Mouse (Mus musculus): Measurements from ENCODE around the gene Il18r1. TPM values are rescaled to one million over a fixed set of nuclear protein-coding genes. Genes with fewer than 3 reads are reported as not detected.

The Il18r1 gene
- polyA plus RNA-seq, 1 experiment from 2014 or later = not detected

GRCm38 (mm10) chr1:40444800-40445199 lies 20.6 kb upstream of the Il18r1 start:
- H3K4me3 ChIP-seq = no peak overlapping the region
- H3K27ac ChIP-seq (replicated peaks) = no peak overlapping the region
- no peaks in the 10 kb centered on the region for H3K27me3 ChIP-seq (replicated peaks; ENCODE audit: low read depth, poor library complexity, severe bottlenecking)
- no peak for DNase-seq (ENCODE audit: low spot score)
- no peaks in the 10 kb centered on the region for H3K4me1 ChIP-seq
- WGBS = 95% methylated on average over 3 of the region's 3 CpGs
- no peaks in the 10 kb centered on the region for H3K36me3 ChIP-seq (replicated peaks)
- no peaks in the 10 kb centered on the region for H3K9me3 ChIP-seq

GRCm38 (mm10) chr1:40467306-40467705 lies 2.0 kb downstream of the Il18r1 start:
- DNase-seq (ENCODE audit: low spot score) = no peak
- no peaks in the 10 kb centered on the region for H3K4me1 ChIP-seq
- H3K4me3 ChIP-seq = no peak overlapping the region
- 91% methylated on average over 4 of the region's 4 CpGs for WGBS
- H3K27ac ChIP-seq (replicated peaks) = no peak overlapping the region
- H3K27me3 ChIP-seq (replicated peaks; ENCODE audit: low read depth, poor library complexity, severe bottlenecking) = no peaks in the 10 kb centered on the region
- no peaks in the 10 kb centered on the region for H3K9me3 ChIP-seq
- H3K36me3 ChIP-seq (replicated peaks) = no peaks in the 10 kb centered on the region

DNA sequence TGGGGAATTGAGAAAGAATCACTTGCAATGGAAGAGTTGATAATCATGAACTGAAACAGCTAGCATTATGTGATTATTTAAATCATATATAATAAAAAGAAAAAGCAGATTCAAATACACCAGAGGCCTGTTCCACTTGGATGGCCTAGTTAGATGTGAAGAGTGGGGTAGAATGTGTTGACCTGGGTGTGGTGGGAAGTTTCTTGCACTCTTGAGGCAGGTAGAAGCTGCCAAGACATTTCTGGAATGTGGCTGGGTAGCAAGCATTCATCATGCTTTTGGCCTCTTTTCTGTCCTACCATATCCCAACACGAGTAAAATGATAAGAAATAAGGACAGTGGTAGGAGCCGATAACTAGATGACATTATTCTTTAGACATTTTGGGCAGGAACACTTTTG lies 3.5 kb downstream of the Il18r1 start:
- Histone ChIP-seq H3K36me3 (replicated peaks) (no peaks in the 10 kb centered on the region), H3K4me1 (no peaks in the 10 kb centered on the region), H3K9me3 (no peaks in the 10 kb centered on the region), H3K27ac (replicated peaks) (no peak overlapping the region), H3K4me3 (no peak overlapping the region), H3K27me3 (replicated peaks; ENCODE audit: low read depth, poor library complexity, severe bottlenecking) (no peaks in the 10 kb centered on the region)
- 85% methylated on average over 2 of the region's 2 CpGs for WGBS
- DNase-seq (ENCODE audit: low spot score) = no peak

GRCm38 (mm10) chr1:40469900-40470299 lies 4.5 kb downstream of the Il18r1 start:
- Histone ChIP-seq H3K36me3 (replicated peaks) (no peaks in the 10 kb centered on the region), H3K4me1 (no peaks in the 10 kb centered on the region), H3K4me3 (no peak overlapping the region), H3K9me3 (no peaks in the 10 kb centered on the region), H3K27me3 (replicated peaks; ENCODE audit: low read depth, poor library complexity, severe bottlenecking) (no peaks in the 10 kb centered on the region), H3K27ac (replicated peaks) (no peak overlapping the region)
- WGBS = 91% methylated on average over 12 of the region's 12 CpGs
- DNase-seq (ENCODE audit: low spot score) = no peak

GRCm38 (mm10) chr1:40472401-40472800 lies 7.0 kb downstream of the Il18r1 start:
- H3K9me3 ChIP-seq = no peaks in the 10 kb centered on the region
- H3K27ac ChIP-seq (replicated peaks) = no peak overlapping the region
- H3K4me1 ChIP-seq = 0 out of 2 replicates have a peak, but pooled peaks cover 3% of the 10 kb centered on the region
- H3K4me3 ChIP-seq = no peak overlapping the region
- DNase-seq (ENCODE audit: low spot score) = no peak
- no peaks in the 10 kb centered on the region for H3K27me3 ChIP-seq (replicated peaks; ENCODE audit: low read depth, poor library complexity, severe bottlenecking)
- 98% methylated on average over 1 of the region's 1 CpGs for WGBS
- no peaks in the 10 kb centered on the region for H3K36me3 ChIP-seq (replicated peaks)

DNA sequence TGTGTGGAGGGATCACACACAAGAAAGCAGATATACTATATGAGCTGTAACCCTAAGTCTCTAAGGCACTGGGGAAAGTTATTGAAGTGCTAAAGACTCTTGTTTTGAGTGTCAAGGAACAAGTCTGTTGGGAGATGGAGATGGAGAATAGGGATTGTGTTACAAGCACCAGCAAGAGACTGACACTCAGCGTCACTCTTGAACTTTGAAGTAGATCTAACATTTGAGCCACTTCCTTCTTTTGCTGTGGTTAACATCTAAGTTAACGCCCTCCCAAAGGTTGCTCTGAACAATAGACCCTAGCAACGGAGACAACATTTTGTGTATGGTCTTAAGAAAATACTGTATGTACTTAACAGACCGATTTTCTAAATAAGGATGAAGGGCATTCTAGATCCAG lies 8.3 kb downstream of the Il18r1 start:
- Histone ChIP-seq H3K4me3 (no peak overlapping the region), H3K9me3 (no peaks in the 10 kb centered on the region), H3K27me3 (replicated peaks; ENCODE audit: low read depth, poor library complexity, severe bottlenecking) (no peaks in the 10 kb centered on the region), H3K27ac (replicated peaks) (no peak overlapping the region), H3K4me1 (0 out of 2 replicates have a peak, but pooled peaks cover 3% of the 10 kb centered on the region), H3K36me3 (replicated peaks) (no peaks in the 10 kb centered on the region)
- WGBS = 81% methylated on average over 4 of the region's 4 CpGs
- no peak for DNase-seq (ENCODE audit: low spot score)

GRCm38 (mm10) chr1:40474336-40474735 lies 9.0 kb downstream of the Il18r1 start:
- 0 out of 2 replicates have a peak, but pooled peaks cover 3% of the 10 kb centered on the region for H3K4me1 ChIP-seq
- WGBS = 91% methylated on average over 5 of the region's 5 CpGs
- H3K4me3 ChIP-seq = no peak overlapping the region
- no peaks in the 10 kb centered on the region for H3K27me3 ChIP-seq (replicated peaks; ENCODE audit: low read depth, poor library complexity, severe bottlenecking)
- H3K9me3 ChIP-seq = no peaks in the 10 kb centered on the region
- no peak for DNase-seq (ENCODE audit: low spot score)
- no peak overlapping the region for H3K27ac ChIP-seq (replicated peaks)
- no peaks in the 10 kb centered on the region for H3K36me3 ChIP-seq (replicated peaks)

DNA sequence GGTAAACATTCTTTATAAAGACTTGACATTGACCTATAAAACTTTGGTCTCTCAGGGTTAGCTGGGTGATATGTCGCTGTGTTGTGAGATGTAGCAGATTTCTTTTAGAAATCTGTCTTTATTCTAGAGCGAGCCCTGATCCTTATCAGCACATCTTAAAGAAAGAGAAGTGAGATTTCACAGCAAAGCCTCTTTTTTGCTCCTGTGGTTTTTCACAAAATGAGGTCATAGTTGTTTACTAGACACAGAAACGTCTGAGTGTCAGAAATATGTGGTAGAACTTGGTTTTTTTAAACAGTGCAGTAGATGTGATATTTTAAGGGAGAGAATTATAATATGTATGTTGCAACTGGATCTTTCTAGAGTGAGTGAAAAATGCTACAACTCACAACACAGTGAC lies 10.3 kb downstream of the Il18r1 start:
- WGBS = 70% methylated on average over 3 of the region's 3 CpGs
- H3K4me1 ChIP-seq = 0 out of 2 replicates have a peak, but pooled peaks cover 3% of the 10 kb centered on the region
- H3K4me3 ChIP-seq = no peak overlapping the region
- H3K36me3 ChIP-seq (replicated peaks) = no peaks in the 10 kb centered on the region
- no peaks in the 10 kb centered on the region for H3K9me3 ChIP-seq
- H3K27me3 ChIP-seq (replicated peaks; ENCODE audit: low read depth, poor library complexity, severe bottlenecking) = no peaks in the 10 kb centered on the region
- H3K27ac ChIP-seq (replicated peaks) = no peak overlapping the region
- DNase-seq (ENCODE audit: low spot score) = no peak

- Histone ChIP-seq H3K9me3 (no peaks in the 10 kb centered on the region), H3K27ac (replicated peaks) (no peak overlapping the region), H3K4me1 (0 out of 2 replicates have a peak, but pooled peaks cover 3% of the 10 kb centered on the region), H3K27me3 (replicated peaks; ENCODE audit: low read depth, poor library complexity, severe bottlenecking) (no peaks in the 10 kb centered on the region), H3K36me3 (replicated peaks) (no peaks in the 10 kb centered on the region), H3K4me3 (no peak overlapping the region)
- no peak for DNase-seq (ENCODE audit: low spot score)
- WGBS = 73% methylated on average over 4 of the region's 4 CpGs
Measured at GRCm38 (mm10) chr1:40476756-40477155, 11.4 kb downstream of the Il18r1 start.

DNA sequence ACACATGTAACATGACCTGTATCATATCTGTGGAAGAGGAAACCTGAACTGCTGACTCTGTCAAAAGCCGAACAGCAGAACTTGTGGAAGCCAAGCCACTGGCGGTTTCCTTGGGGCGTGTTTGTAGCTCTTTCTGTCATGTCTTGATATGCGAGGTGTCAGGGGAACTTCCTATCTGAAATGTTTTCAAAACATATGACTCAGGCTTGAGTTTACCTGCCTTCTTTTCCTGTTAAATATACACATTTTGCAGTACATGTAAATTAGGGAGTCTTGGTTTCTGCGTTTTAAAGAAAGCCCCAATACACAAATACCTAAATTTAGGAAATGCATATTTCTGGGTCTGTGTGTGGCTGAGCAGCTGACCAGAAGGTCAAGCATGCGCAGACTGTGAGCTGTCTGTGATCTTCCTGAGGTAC lies 14.2 kb downstream of the Il18r1 start:
- no peak overlapping the region for H3K27ac ChIP-seq (replicated peaks)
- 85% methylated on average over 6 of the region's 6 CpGs for WGBS

DNA sequence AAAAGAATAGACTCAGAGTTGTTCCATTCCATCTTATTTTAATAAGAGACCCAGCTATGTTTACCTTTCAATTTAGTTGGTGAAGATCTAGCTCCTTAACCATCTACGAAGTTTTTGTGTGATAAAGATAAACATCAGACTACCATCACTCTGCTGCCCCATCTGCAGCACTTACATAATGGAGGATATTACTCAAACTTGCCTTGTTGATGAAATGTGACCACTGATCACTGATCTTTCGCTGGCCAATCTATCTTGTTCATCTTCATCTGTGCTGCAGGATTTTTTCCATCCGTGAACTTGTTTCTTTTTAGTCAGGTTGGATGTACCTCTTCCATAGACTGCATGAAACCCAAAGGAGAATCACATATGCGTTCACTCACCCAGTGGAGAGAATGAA lies 29.2 kb downstream of the Il18r1 start:
- 89% methylated on average over 4 of the region's 4 CpGs for WGBS
- Histone ChIP-seq H3K4me3 (no peak overlapping the region), H3K27me3 (replicated peaks; ENCODE audit: low read depth, poor library complexity, severe bottlenecking) (no peaks in the 10 kb centered on the region), H3K4me1 (no peaks in the 10 kb centered on the region), H3K36me3 (replicated peaks) (no peaks in the 10 kb centered on the region), H3K27ac (replicated peaks) (no peak overlapping the region), H3K9me3 (no peaks in the 10 kb centered on the region)
- DNase-seq (ENCODE audit: low spot score) = no peak

More for the DNA sequence above, 14.2 kb downstream of the Il18r1 start:
- 0 out of 2 replicates have a peak, but pooled peaks cover 3% of the 10 kb centered on the region for H3K4me1 ChIP-seq
- DNase-seq (ENCODE audit: low spot score) = no peak
- no peaks in the 10 kb centered on the region for H3K27me3 ChIP-seq (replicated peaks; ENCODE audit: low read depth, poor library complexity, severe bottlenecking)
- no peak overlapping the region for H3K4me3 ChIP-seq
- H3K36me3 ChIP-seq (replicated peaks) = no peaks in the 10 kb centered on the region
- no peaks in the 10 kb centered on the region for H3K9me3 ChIP-seq

DNA sequence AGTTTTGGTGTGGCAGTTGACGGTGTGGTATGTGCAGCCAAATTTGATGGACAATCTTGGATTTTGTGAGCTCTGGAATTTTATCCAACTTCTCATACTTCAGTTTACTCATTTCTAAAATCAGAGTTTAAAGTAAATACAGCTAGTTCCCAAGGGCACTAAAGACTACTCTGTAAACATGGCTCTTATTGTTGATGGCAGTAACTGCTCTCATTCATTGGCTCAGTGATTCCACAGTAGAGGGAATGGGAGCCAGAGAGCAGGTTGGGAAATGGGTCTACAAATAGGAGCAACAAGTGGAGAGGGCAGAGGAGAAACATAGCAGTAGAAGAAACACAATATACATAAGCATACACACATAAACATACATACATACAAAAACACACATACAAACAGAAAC lies 34.4 kb downstream of the Il18r1 start:
- no peaks in the 10 kb centered on the region for H3K9me3 ChIP-seq
- H3K27ac ChIP-seq (replicated peaks) = no peak overlapping the region
- no peaks in the 10 kb centered on the region for H3K4me1 ChIP-seq
- no peaks in the 10 kb centered on the region for H3K36me3 ChIP-seq (replicated peaks)
- 96% methylated on average over 1 of the region's 1 CpGs for WGBS
- no peaks in the 10 kb centered on the region for H3K27me3 ChIP-seq (replicated peaks; ENCODE audit: low read depth, poor library complexity, severe bottlenecking)
- no peak for DNase-seq (ENCODE audit: low spot score)
- H3K4me3 ChIP-seq = no peak overlapping the region

DNA sequence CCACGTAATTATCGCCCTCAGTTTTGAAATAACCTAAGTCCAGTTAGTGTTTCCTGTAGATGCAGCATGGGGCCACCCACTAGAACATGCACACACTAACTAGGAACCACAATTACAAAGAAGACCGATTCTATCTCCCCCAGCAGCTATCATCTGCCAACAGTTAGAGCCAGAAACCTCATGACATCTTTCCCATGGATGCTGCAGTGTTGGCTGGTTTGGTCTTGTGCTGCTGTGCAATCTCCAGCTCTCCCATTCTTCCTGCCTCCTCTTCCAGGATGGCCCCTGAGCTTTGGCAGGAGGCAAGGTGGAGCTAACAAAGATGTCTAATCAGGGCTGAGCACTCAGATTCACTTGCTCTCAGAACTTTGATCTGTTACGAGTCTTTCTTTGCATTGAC lies 35.8 kb downstream of the Il18r1 start:
- no peak for DNase-seq (ENCODE audit: low spot score)
- Histone ChIP-seq H3K36me3 (replicated peaks) (no peaks in the 10 kb centered on the region), H3K4me3 (no peak overlapping the region), H3K27ac (replicated peaks) (no peak overlapping the region), H3K27me3 (replicated peaks; ENCODE audit: low read depth, poor library complexity, severe bottlenecking) (no peaks in the 10 kb centered on the region), H3K4me1 (no peaks in the 10 kb centered on the region), H3K9me3 (no peaks in the 10 kb centered on the region)
- WGBS = 90% methylated on average over 4 of the region's 4 CpGs
